ENCODE assay signal across 10 mouse cellular contexts in genomic region chr2:153259864-153260674, GRCm38 (mm10). TPM values are rescaled to one million over a fixed set of nuclear protein-coding genes. Genes with fewer than 3 reads are reported as not detected.
A peak's percentile ranks its signal among the peaks of the same experiment; 100 is the strongest.
DNase-seq lines count a peak whose midpoint lies in the region; ATAC-seq and TF ChIP-seq lines count a peak whose summit lies in the region.
"Had no signal": no experiment of that assay in that cellular context is flagged by ENCODE, and none has a peak within 500 bp of the region (broad histone marks: within the 10 kb centered on the region; RNA-seq: fewer than 3 reads in every experiment).

No protein-coding gene starts in this region.

- ATAC-seq in lung, embryonic 16.5 days (ENCODE audit: low read depth): no peak
- peak; percentile 93 for ATAC-seq in liver, embryonic 13.5 days (ENCODE audit: low read depth)
- no peak for ATAC-seq in midbrain, embryonic 13.5 days
- ATAC-seq in hindbrain, embryonic 13.5 days (ENCODE audit: low FRiP score): no peak

- WGBS in lung, embryonic 16.5 days: 29% methylated on average over 3 of the region's 3 CpGs
- WGBS in liver, embryonic 13.5 days (ENCODE audit: insufficient replicate concordance): 19% methylated on average over 3 of the region's 3 CpGs
- WGBS in midbrain, embryonic 13.5 days: 77% methylated on average over 3 of the region's 3 CpGs
- 73% methylated on average over 3 of the region's 3 CpGs for WGBS in hindbrain, embryonic 10.5 days
- WGBS in hindbrain, embryonic 13.5 days: 77% methylated on average over 3 of the region's 3 CpGs

- 0 out of 2 replicates have a peak overlapping the region, but pooled peaks have one; percentile 13 for H3K27ac ChIP-seq in lung, embryonic 16.5 days (ENCODE audit: low read length)
- H3K27ac ChIP-seq in bone marrow macrophage, adult 2 months (ENCODE audit: insufficient read depth, low read depth, low read length): peak overlapping the region; percentile 63
- peak overlapping the region; percentile 87 for H3K27ac ChIP-seq in liver, embryonic 13.5 days
- H3K27ac ChIP-seq in midbrain, embryonic 13.5 days: no peak overlapping the region
- no peak overlapping the region for H3K27ac ChIP-seq in hindbrain, embryonic 10.5 days
- no peak overlapping the region for H3K27ac ChIP-seq in hindbrain, embryonic 13.5 days

- no peak overlapping the region for H3K4me3 ChIP-seq in lung, embryonic 16.5 days (ENCODE audit: low read length)
- no peak overlapping the region for H3K4me3 ChIP-seq in bone marrow macrophage, adult 2 months (ENCODE audit: insufficient read depth, low read length)
- H3K4me3 ChIP-seq in liver, embryonic 13.5 days (replicated peaks): peak overlapping the region; percentile 1; the same call in 1 of the 2 replicates
- H3K4me3 ChIP-seq in midbrain, embryonic 13.5 days (replicated peaks): no peak overlapping the region
- H3K4me3 ChIP-seq in hindbrain, embryonic 10.5 days: no peak overlapping the region
- H3K4me3 ChIP-seq in hindbrain, embryonic 13.5 days: no peak overlapping the region

- no peak overlapping the region for H3K9ac ChIP-seq in lung, embryonic 16.5 days (ENCODE audit: low read length)
- peak overlapping the region; percentile 50 for H3K9ac ChIP-seq in liver, embryonic 13.5 days
- H3K9ac ChIP-seq in midbrain, embryonic 13.5 days (replicated peaks): no peak overlapping the region
- no peak overlapping the region for H3K9ac ChIP-seq in hindbrain, embryonic 13.5 days

- H3K27me3 ChIP-seq in lung, embryonic 16.5 days (ENCODE audit: control insufficient read depth, insufficient read depth, low read depth, low read length): no peaks in the 10 kb centered on the region
- no peaks in the 10 kb centered on the region for H3K27me3 ChIP-seq in liver, embryonic 13.5 days
- H3K27me3 ChIP-seq in midbrain, embryonic 13.5 days: no peaks in the 10 kb centered on the region
- H3K27me3 ChIP-seq in hindbrain, embryonic 10.5 days (ENCODE audit: insufficient read depth, poor library complexity, severe bottlenecking): no peaks in the 10 kb centered on the region
- H3K27me3 ChIP-seq in hindbrain, embryonic 13.5 days: no peaks in the 10 kb centered on the region

- peaks cover 6% of the 10 kb centered on the region; the same call in 1 of the 2 replicates for H3K4me1 ChIP-seq in lung, embryonic 16.5 days (replicated peaks; ENCODE audit: control insufficient read depth, insufficient read depth, low read length)
- peaks cover 35% of the 10 kb centered on the region for H3K4me1 ChIP-seq in bone marrow macrophage, adult 2 months (ENCODE audit: control insufficient read depth, insufficient read depth, low read length)
- peaks cover 50% of the 10 kb centered on the region for H3K4me1 ChIP-seq in liver, embryonic 13.5 days (replicated peaks)
- H3K4me1 ChIP-seq in midbrain, embryonic 13.5 days (replicated peaks): no peaks in the 10 kb centered on the region
- no peaks in the 10 kb centered on the region for H3K4me1 ChIP-seq in hindbrain, embryonic 10.5 days (replicated peaks)
- H3K4me1 ChIP-seq in hindbrain, embryonic 13.5 days (replicated peaks): no peaks in the 10 kb centered on the region

- no peak for DNase-seq in lung, adult 18-20 months
- peak; percentile 58 for DNase-seq in liver, embryonic 13.5 days
- DNase-seq in thymus, postnatal 14 days: peak; percentile 62
- DNase-seq in hindbrain, embryonic 10.5 days (ENCODE audit: low spot score): no peak
- DNase-seq: kidney, postnatal 14 days; right cerebral cortex, postnatal 25 days had no signal

- no peaks in the 10 kb centered on the region for H3K9me3 ChIP-seq in lung, embryonic 16.5 days (ENCODE audit: control insufficient read depth, low read length)
- H3K9me3 ChIP-seq in liver, embryonic 13.5 days (replicated peaks): no peaks in the 10 kb centered on the region
- no peaks in the 10 kb centered on the region for H3K9me3 ChIP-seq in midbrain, embryonic 13.5 days
- H3K9me3 ChIP-seq in hindbrain, embryonic 10.5 days: no peaks in the 10 kb centered on the region
- H3K9me3 ChIP-seq in hindbrain, embryonic 13.5 days: no peaks in the 10 kb centered on the region

- no peak overlapping the region for H3K4me2 ChIP-seq in lung, embryonic 16.5 days (ENCODE audit: low read depth, low read length)
- H3K4me2 ChIP-seq in liver, embryonic 13.5 days: peak overlapping the region; percentile 51
- H3K4me2 ChIP-seq in midbrain, embryonic 13.5 days (replicated peaks): no peak overlapping the region
- no peak overlapping the region for H3K4me2 ChIP-seq in hindbrain, embryonic 13.5 days

- H3K36me3 ChIP-seq in lung, embryonic 16.5 days (ENCODE audit: control insufficient read depth, insufficient read depth, low read length): peaks cover 14% of the 10 kb centered on the region
- H3K36me3 ChIP-seq in liver, embryonic 13.5 days: peaks cover 52% of the 10 kb centered on the region
- peaks cover 52% of the 10 kb centered on the region for H3K36me3 ChIP-seq in midbrain, embryonic 13.5 days
- H3K36me3 ChIP-seq in hindbrain, embryonic 10.5 days: peaks cover 77% of the 10 kb centered on the region
- peaks cover 57% of the 10 kb centered on the region for H3K36me3 ChIP-seq in hindbrain, embryonic 13.5 days

- TF ChIP-seq POLR2A in bone marrow macrophage, adult 2 months (IDR thresholded peaks at IDR 0.05; ENCODE audit: borderline replicate concordance, low read depth, low read length): no peak

- no peak for TF ChIP-seq CTCF in bone marrow macrophage, adult 2 months (IDR thresholded peaks at IDR 0.05; ENCODE audit: low read depth, low read length)

RNA-seq across cellular contexts. Expression of gene Pofut1, which starts 18.7 kb away (rescaled TPM):
- 6.2 and 6.7 TPM in 2 replicates for polyA plus RNA-seq in lung, embryonic 16.5 days (2015; fragmentation: Nextera tagmentation; extraction: Ambion mirVana)
- polyA plus RNA-seq in bone marrow macrophage, adult 2 months (2012; ENCODE audit: insufficient read depth, insufficient read length, missing spikeins): 27.5 and 28.0 TPM in 2 replicates
- polyA plus RNA-seq in liver, embryonic 13.5 days (2015; fragmentation: Nextera tagmentation; extraction: Ambion mirVana): 3.3 and 3.5 TPM in 2 replicates
- polyA plus RNA-seq in midbrain, embryonic 13.5 days (2015; fragmentation: Nextera tagmentation; extraction: Ambion mirVana): 5.4 and 5.7 TPM in 2 replicates
- 5.3 and 5.5 TPM in 2 replicates for polyA plus RNA-seq in hindbrain, embryonic 10.5 days (2016; fragmentation: Nextera tagmentation; extraction: Ambion mirVana)
- polyA plus RNA-seq in hindbrain, embryonic 13.5 days (2015; fragmentation: Nextera tagmentation; extraction: Ambion mirVana): 5.5 and 6.3 TPM in 2 replicates

RNA-seq across cellular contexts. Expression of gene Plagl2, which starts 18.8 kb away (rescaled TPM):
- polyA plus RNA-seq in lung, embryonic 16.5 days (2015; fragmentation: Nextera tagmentation; extraction: Ambion mirVana): 14.4 and 17.1 TPM in 2 replicates
- 45.0 and 48.5 TPM in 2 replicates for polyA plus RNA-seq in bone marrow macrophage, adult 2 months (2012; ENCODE audit: insufficient read depth, insufficient read length, missing spikeins)
- 13.6 and 19.5 TPM in 2 replicates for polyA plus RNA-seq in liver, embryonic 13.5 days (2015; fragmentation: Nextera tagmentation; extraction: Ambion mirVana)
- 10.1 and 10.8 TPM in 2 replicates for polyA plus RNA-seq in midbrain, embryonic 13.5 days (2015; fragmentation: Nextera tagmentation; extraction: Ambion mirVana)
- polyA plus RNA-seq in hindbrain, embryonic 10.5 days (2016; fragmentation: Nextera tagmentation; extraction: Ambion mirVana): 22.5 and 25.9 TPM in 2 replicates
- polyA plus RNA-seq in hindbrain, embryonic 13.5 days (2015; fragmentation: Nextera tagmentation; extraction: Ambion mirVana): 7.2 and 8.1 TPM in 2 replicates

RNA-seq across cellular contexts. Expression of gene Kif3b, which starts 31.1 kb away (rescaled TPM):
- polyA plus RNA-seq in lung, embryonic 16.5 days (2015; fragmentation: Nextera tagmentation; extraction: Ambion mirVana): 7.1 TPM in 2 replicates
- polyA plus RNA-seq in bone marrow macrophage, adult 2 months (2012; ENCODE audit: insufficient read depth, insufficient read length, missing spikeins): 33.0 and 38.6 TPM in 2 replicates
- 1.8 and 2.2 TPM in 2 replicates for polyA plus RNA-seq in liver, embryonic 13.5 days (2015; fragmentation: Nextera tagmentation; extraction: Ambion mirVana)
- polyA plus RNA-seq in midbrain, embryonic 13.5 days (2015; fragmentation: Nextera tagmentation; extraction: Ambion mirVana): 15.4 and 15.6 TPM in 2 replicates
- 7.3 and 9.3 TPM in 2 replicates for polyA plus RNA-seq in hindbrain, embryonic 10.5 days (2016; fragmentation: Nextera tagmentation; extraction: Ambion mirVana)
- 16.2 and 16.9 TPM in 2 replicates for polyA plus RNA-seq in hindbrain, embryonic 13.5 days (2015; fragmentation: Nextera tagmentation; extraction: Ambion mirVana)

RNA-seq across cellular contexts. Expression of gene Tspyl3, which starts 34.8 kb away (rescaled TPM):
- 8.4 and 8.7 TPM in 2 replicates for polyA plus RNA-seq in lung, embryonic 16.5 days (2015; fragmentation: Nextera tagmentation; extraction: Ambion mirVana)
- polyA plus RNA-seq in bone marrow macrophage, adult 2 months (2012; ENCODE audit: insufficient read depth, insufficient read length, missing spikeins): 10.2 and 10.6 TPM in 2 replicates
- 3.0 and 3.1 TPM in 2 replicates for polyA plus RNA-seq in liver, embryonic 13.5 days (2015; fragmentation: Nextera tagmentation; extraction: Ambion mirVana)
- polyA plus RNA-seq in midbrain, embryonic 13.5 days (2015; fragmentation: Nextera tagmentation; extraction: Ambion mirVana): 22.3 and 23.5 TPM in 2 replicates
- polyA plus RNA-seq in hindbrain, embryonic 10.5 days (2016; fragmentation: Nextera tagmentation; extraction: Ambion mirVana): 7.8 and 9.7 TPM in 2 replicates
- polyA plus RNA-seq in hindbrain, embryonic 13.5 days (2015; fragmentation: Nextera tagmentation; extraction: Ambion mirVana): 25.7 and 28.6 TPM in 2 replicates

Comparison
In these comparisons a context has a peak if more than half of its experiments do, and no peak if none do; other contexts are left out.
1. H3K27ac ChIP-seq: peak in lung, embryonic 16.5 days (single experiment), bone marrow macrophage, adult 2 months (single experiment) and liver, embryonic 13.5 days (single experiment); none in midbrain, embryonic 13.5 days (single experiment), hindbrain, embryonic 10.5 days (single experiment) and hindbrain, embryonic 13.5 days (single experiment).
2. DNase-seq: peak in liver, embryonic 13.5 days (single experiment) and thymus, postnatal 14 days (single experiment); none in lung, adult 18-20 months (0 of 2) and hindbrain, embryonic 10.5 days (single experiment).